Mouse (Mus musculus) neural tube, embryonic 15.5 days (tissue): ENCODE results near the gene Ntan1. TPM values are rescaled to one million over a fixed set of nuclear protein-coding genes. Genes with fewer than 3 reads are reported as not detected.
"Not testable (repeated sequence)": the region's sequence is repeated elsewhere in the genome, so short reads cannot be mapped to it uniquely, and the experiment has no call there.

Experiments
- ATAC-seq: fragments of 200-750 bp; cut with Nextera tagmentation; 2 replicates; pipeline ENCODE4 v1.8.0; 2017; ENCODE audit warnings: mild to moderate bottlenecking, moderate TSS enrichment, moderate library complexity; ENCODE audit not compliant: low FRiP score
- H3K27ac ChIP-seq: fragments of 300-500 bp; sonication (generic); replicated peaks from 2 replicates; pipeline ENCODE4 v1.5.1; 2015; ENCODE audit warnings: mild to moderate bottlenecking, inconsistent platforms
- H3K27me3 ChIP-seq: fragments of 300-500 bp; sonication (generic); replicated peaks from 2 replicates; pipeline ENCODE4 v1.6.1; 2015; ENCODE audit warnings: inconsistent platforms
- H3K36me3 ChIP-seq: fragments of 300-500 bp; sonication (generic); 2 replicates; pipeline ENCODE4 v1.6.1; 2015; ENCODE audit warnings: inconsistent platforms
- H3K4me1 ChIP-seq: fragments of 300-500 bp; sonication (generic); 2 replicates; pipeline ENCODE4 v1.6.1; 2015; ENCODE audit warnings: inconsistent platforms
- H3K4me2 ChIP-seq: fragments of 300-500 bp; sonication (generic); 2 replicates; pipeline ENCODE4 v1.6.1; 2015; ENCODE audit warnings: inconsistent platforms, mild to moderate bottlenecking, moderate library complexity
- H3K4me3 ChIP-seq: fragments of 300-500 bp; sonication (generic); replicated peaks from 2 replicates; pipeline ENCODE4 v1.5.1; 2015; ENCODE audit warnings: mild to moderate bottlenecking, inconsistent platforms
- H3K9ac ChIP-seq: fragments of 300-500 bp; sonication (generic); replicated peaks from 2 replicates; pipeline ENCODE4 v1.6.1; 2015; ENCODE audit warnings: mild to moderate bottlenecking, inconsistent platforms
- H3K9me3 ChIP-seq: fragments of 300-500 bp; sonication (generic); replicated peaks from 2 replicates; pipeline ENCODE4 v1.6.1; 2016; ENCODE audit warnings: inconsistent platforms
- WGBS: fragments of 180-500 bp; shearing (Covaris S2); methylation state at CpG from one replicate; pipeline ENCODE4 v1.1.7; 2015; ENCODE audit warnings: mixed read lengths; 5-methylcytosine and 5-hydroxymethylcytosine counted together
- polyA plus RNA-seq: library from polyadenylated mRNA; unstranded; fragments of >200 nt; fragmentation: Nextera tagmentation; extraction: Ambion mirVana; gene quantifications from 2 replicates; pipeline ENCODE4 v1.2.1, GENCODE M21; 2015

The Ntan1 gene
- polyA plus RNA-seq = 204 and 223 TPM in 2 replicates

- Histone ChIP-seq H3K4me3 (peak within 1 kb of the TSS; percentile 88), H3K27me3 (no peaks in the 10 kb centered on the region), H3K4me2 (peak within 1 kb of the TSS; percentile 71), H3K9ac (peak within 1 kb of the TSS; percentile 91), H3K27ac (peak within 1 kb of the TSS; percentile 97), H3K36me3 (peaks cover 15% of the 10 kb centered on the region), H3K4me1 (peaks cover 33% of the 10 kb centered on the region), H3K9me3 (no peaks in the 10 kb centered on the region)
- WGBS = 0% methylated on average over 56 of the region's 58 CpGs
- ATAC-seq = peak; percentile 97
These were observed at the start of gene Ntan1 for GRCm38 (mm10) chr16:13818560-13819393. Ntan1 (plus strand) TSS chr16:13818845.

DNA sequence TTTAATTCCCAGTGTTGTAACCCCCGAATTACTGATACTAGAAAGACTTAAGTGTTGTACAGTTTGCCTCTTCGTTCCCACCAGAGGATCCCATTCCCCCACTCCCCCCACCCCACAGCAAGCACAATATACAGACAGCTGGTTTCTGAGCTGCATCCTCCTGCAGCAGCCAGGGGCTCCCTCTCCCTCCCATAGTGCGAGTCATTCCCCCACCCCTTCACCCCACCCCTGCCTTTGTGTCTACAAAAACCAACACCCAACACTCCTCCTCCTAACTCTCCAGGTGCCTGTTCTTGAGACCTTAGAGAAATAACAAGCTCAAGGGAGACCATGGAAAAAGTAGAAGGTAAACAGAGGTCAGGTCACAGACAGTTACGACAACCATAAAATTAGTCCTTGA lies 47.0 kb upstream of the Ntan1 start:
- not testable (repeated sequence) for H3K4me2 ChIP-seq, H3K9ac ChIP-seq, H3K36me3 ChIP-seq, H3K4me1 ChIP-seq, ATAC-seq, H3K4me3 ChIP-seq, H3K27me3 ChIP-seq, H3K27ac ChIP-seq, H3K9me3 ChIP-seq
- 75% methylated on average over 4 of the region's 4 CpGs for WGBS

DNA sequence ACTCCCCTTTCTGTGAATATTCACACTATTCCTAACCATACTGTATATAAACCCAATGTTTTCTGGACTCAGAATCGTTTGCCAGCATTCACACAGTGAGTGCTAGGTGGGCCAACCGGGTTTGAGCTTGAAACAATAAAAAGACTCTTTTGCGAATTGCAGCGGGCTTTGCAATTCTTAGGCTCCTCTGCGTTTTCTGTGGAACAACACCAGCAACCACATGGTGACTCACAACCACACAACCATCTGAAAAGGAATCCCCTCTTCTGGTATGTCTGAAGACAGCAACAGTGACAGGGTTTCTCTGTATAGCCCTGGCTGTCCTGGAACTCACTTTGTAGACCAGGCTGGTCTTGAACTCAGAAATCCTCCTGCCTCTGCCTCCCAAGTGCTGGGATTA lies 46.6 kb upstream of the Ntan1 start:
- not testable (repeated sequence) for H3K4me2 ChIP-seq, H3K36me3 ChIP-seq, H3K4me3 ChIP-seq, ATAC-seq, H3K4me1 ChIP-seq, H3K27me3 ChIP-seq, H3K27ac ChIP-seq, H3K9ac ChIP-seq, H3K9me3 ChIP-seq
- WGBS = 86% methylated on average over 5 of the region's 5 CpGs

GRCm38 (mm10) chr16:13774011-13774410 lies 44.6 kb upstream of the Ntan1 start:
- H3K27ac ChIP-seq, ATAC-seq, H3K4me2 ChIP-seq, H3K4me1 ChIP-seq, H3K9me3 ChIP-seq, H3K9ac ChIP-seq, H3K36me3 ChIP-seq, H3K27me3 ChIP-seq, H3K4me3 ChIP-seq: not testable (repeated sequence)
- 69% methylated on average over 2 of the region's 2 CpGs for WGBS

- not testable (repeated sequence) for ATAC-seq, H3K9me3 ChIP-seq, H3K9ac ChIP-seq, H3K27ac ChIP-seq, H3K27me3 ChIP-seq, H3K4me2 ChIP-seq, H3K4me1 ChIP-seq, H3K36me3 ChIP-seq, H3K4me3 ChIP-seq
- 92% methylated on average over 3 of the region's 3 CpGs for WGBS
These were observed 44.0 kb upstream of the Ntan1 start for GRCm38 (mm10) chr16:13774651-13775050.

- Histone ChIP-seq H3K9ac (peak within 1 kb of the TSS; percentile 85), H3K4me3 (peak within 1 kb of the TSS; percentile 87), H3K4me2 (peak within 1 kb of the TSS; percentile 75), H3K4me1 (peaks cover 22% of the 10 kb centered on the region), H3K36me3 (peaks cover 16% of the 10 kb centered on the region), H3K27ac (peak within 1 kb of the TSS; percentile 87), H3K27me3 (no peaks in the 10 kb centered on the region), H3K9me3 (no peaks in the 10 kb centered on the region)
- ATAC-seq = peak; percentile 99
- WGBS = under 1% methylated on average over 57 of the region's 57 CpGs
These were observed 38.1 kb upstream of the Ntan1 start, which contains the start of gene Rrn3 for GRCm38 (mm10) chr16:13780353-13781036. Rrn3 (plus strand) TSS chr16:13780708.

DNA sequence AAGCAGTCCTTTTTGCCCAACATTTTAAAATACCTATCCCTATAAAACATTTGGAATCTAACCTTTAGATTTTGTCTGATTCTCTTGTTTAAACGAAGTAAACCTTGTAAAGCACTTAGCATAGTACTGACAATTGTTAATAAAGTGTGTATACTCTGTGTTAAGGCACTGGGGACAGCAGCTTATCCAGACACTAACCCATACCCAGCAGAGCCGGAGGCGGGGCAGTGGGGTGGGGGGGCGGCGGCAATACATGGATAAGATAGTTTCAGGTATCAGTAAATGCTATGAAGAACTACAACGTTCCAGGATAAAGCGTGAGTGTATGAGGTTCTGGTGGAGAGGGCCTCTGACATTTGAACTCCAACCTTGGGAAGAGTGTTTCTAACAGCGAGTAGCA lies 37.4 kb upstream of the Ntan1 start:
- no peaks in the 10 kb centered on the region for H3K9me3 ChIP-seq
- H3K9ac ChIP-seq = peak overlapping the region; percentile 85
- peaks cover 23% of the 10 kb centered on the region for H3K36me3 ChIP-seq
- peaks cover 26% of the 10 kb centered on the region for H3K4me1 ChIP-seq
- H3K4me3 ChIP-seq = peak overlapping the region; percentile 87
- no peak overlapping the region for H3K27ac ChIP-seq
- no peak; the same call in 1 of the 2 replicates for ATAC-seq
- no peaks in the 10 kb centered on the region for H3K27me3 ChIP-seq
- 39% methylated on average over 8 of the region's 8 CpGs for WGBS
- H3K4me2 ChIP-seq = peak overlapping the region; percentile 75

GRCm38 (mm10) chr16:13785932-13786331 lies 32.7 kb upstream of the Ntan1 start:
- H3K4me1 ChIP-seq = peaks cover 17% of the 10 kb centered on the region
- no peak for ATAC-seq
- no peak overlapping the region for H3K4me3 ChIP-seq
- no peaks in the 10 kb centered on the region for H3K27me3 ChIP-seq
- H3K36me3 ChIP-seq = peaks cover 65% of the 10 kb centered on the region
- H3K27ac ChIP-seq = no peak overlapping the region
- no peak overlapping the region for H3K9ac ChIP-seq
- no peak overlapping the region for H3K4me2 ChIP-seq
- H3K9me3 ChIP-seq = no peaks in the 10 kb centered on the region
- 88% methylated on average over 3 of the region's 3 CpGs for WGBS

DNA sequence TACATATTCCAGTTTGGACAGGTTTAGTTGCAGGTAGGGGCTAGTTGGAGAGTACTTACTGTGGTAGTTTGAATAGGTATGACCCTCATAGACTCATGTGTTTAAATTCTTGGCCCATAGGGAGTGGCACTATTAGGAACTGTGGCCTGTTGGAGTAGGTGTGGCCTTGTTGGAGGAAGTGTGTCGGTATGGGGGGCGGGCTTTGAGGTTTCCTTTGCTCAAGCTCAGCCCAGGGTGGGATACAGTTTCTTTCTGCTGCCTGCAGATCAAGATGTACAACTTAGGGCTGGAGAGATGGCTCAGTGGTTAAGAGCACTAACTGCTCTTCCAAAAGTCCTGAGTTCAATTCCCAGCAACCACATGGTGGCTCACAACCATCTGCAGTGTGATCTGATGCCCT lies 25.2 kb upstream of the Ntan1 start:
- not testable (repeated sequence) for H3K4me3 ChIP-seq, H3K27me3 ChIP-seq, H3K9me3 ChIP-seq, ATAC-seq, H3K4me2 ChIP-seq, H3K27ac ChIP-seq, H3K9ac ChIP-seq, H3K4me1 ChIP-seq
- peaks cover 87% of the 10 kb centered on the region for H3K36me3 ChIP-seq
- 100% methylated on average over 2 of the region's 2 CpGs for WGBS

GRCm38 (mm10) chr16:13796746-13797175 lies 21.9 kb upstream of the Ntan1 start:
- Histone ChIP-seq H3K9ac (no peak overlapping the region), H3K4me2 (no peak overlapping the region), H3K4me3 (no peak overlapping the region), H3K27me3 (no peaks in the 10 kb centered on the region), H3K9me3 (no peaks in the 10 kb centered on the region), H3K4me1 (no peaks in the 10 kb centered on the region), H3K27ac (no peak overlapping the region), H3K36me3 (peaks cover 88% of the 10 kb centered on the region)
- ATAC-seq = no peak
- 94% methylated on average over 5 of the region's 5 CpGs for WGBS

DNA sequence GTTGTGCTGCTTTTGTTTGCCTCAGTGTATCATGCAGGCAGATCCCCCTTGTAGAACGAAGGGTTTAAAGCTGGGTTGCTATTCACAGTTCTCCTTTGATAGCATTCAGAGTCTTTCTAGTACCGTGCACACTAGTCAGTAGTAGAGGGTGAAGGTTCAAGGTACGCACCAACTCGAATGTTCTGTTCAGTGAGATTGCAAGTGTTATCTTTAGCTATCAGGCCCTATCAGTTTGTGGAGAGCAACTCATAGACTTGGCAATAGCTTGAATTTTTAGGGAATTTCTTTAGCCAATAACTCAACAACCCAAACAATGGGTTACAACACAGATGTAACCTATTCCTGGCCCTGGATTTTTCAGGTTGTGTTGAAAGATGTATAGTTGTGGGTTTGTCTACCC lies 17.4 kb upstream of the Ntan1 start:
- Histone ChIP-seq H3K4me2 (no peak overlapping the region), H3K27me3 (no peaks in the 10 kb centered on the region), H3K36me3 (peaks cover 83% of the 10 kb centered on the region), H3K4me1 (no peaks in the 10 kb centered on the region), H3K27ac (no peak overlapping the region), H3K9me3 (no peaks in the 10 kb centered on the region), H3K9ac (no peak overlapping the region), H3K4me3 (no peak overlapping the region)
- WGBS = 95% methylated on average over 4 of the region's 4 CpGs
- ATAC-seq = no peak

DNA sequence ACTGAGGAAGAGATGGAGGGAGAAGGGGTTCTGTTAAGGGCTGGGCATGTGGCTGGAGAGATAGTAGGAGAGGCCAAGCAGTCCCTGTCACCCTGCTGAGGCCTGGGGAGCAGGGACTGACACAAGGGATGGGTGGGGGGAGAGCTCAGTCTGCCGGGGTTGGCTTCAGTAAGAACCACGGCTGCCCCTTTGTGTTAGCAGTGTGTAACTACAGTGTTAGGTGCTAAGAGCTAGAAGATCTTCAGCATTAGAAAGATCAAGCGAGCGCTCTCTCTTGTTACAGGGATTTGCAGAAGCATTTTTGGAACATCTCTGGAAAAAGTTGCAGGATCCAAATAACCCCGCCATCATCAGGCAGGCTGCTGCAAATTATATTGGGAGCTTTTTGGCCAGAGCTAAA lies 14.0 kb upstream of the Ntan1 start:
- Histone ChIP-seq H3K9me3 (no peaks in the 10 kb centered on the region), H3K4me3 (no peak overlapping the region), H3K27ac (no peak overlapping the region), H3K4me2 (no peak overlapping the region), H3K36me3 (peaks cover 84% of the 10 kb centered on the region), H3K27me3 (no peaks in the 10 kb centered on the region), H3K9ac (no peak overlapping the region), H3K4me1 (no peaks in the 10 kb centered on the region)
- WGBS = 83% methylated on average over 5 of the region's 5 CpGs
- no peak for ATAC-seq
